Mouse (Mus musculus) T-helper 17 cell (primary cell): ENCODE data around the gene Clns1a.

Experiments used
- in situ Hi-C, 2 experiments: fragments of 300-600 bp; cut with MboI, MseI; formaldehyde crosslinking; loops; 1 replicate in 1 of 2; 2 replicates in 1 of 2; pipeline ENCODE4 v1.15.1; 2025; ENCODE audit warnings: high pct_unique_total_duplicates in 2 of 2

The Clns1a gene

GRCm38 (mm10) chr7:97696506-97697254 lies at the start of gene Clns1a:
Gene Clns1a, plus strand, starts transcription at chr7:97696634.
- in situ Hi-C loops, result loop anchor here in 1 of 2 experiments (25.0 kb wide), 1 partner anchor 284 kb away; the partner anchor contains the start of genes Ndufc2 and Thrsp

GRCm38 (mm10) chr7:97647656-97648055 lies 48.8 kb upstream of the Clns1a start:
- in situ Hi-C loops, result no loop called here

GRCm38 (mm10) chr7:97650729-97651128 lies 45.7 kb upstream of the Clns1a start:
- in situ Hi-C loops, result no loop called here

- in situ Hi-C loops, result no loop called here
Measured at GRCm38 (mm10) chr7:97656144-97656543, 40.3 kb upstream of the Clns1a start.

- in situ Hi-C loops, result no loop called here
Measured at GRCm38 (mm10) chr7:97661634-97662033, 34.8 kb upstream of the Clns1a start.

GRCm38 (mm10) chr7:97679239-97679638 lies 17.2 kb upstream of the Clns1a start:
- in situ Hi-C loops, result loop anchor here in 1 of 2 experiments (25.0 kb wide), 1 partner anchor 267 kb away; the partner anchor contains the start of genes Ndufc2 and Thrsp

- in situ Hi-C loops, result loop anchor here in 1 of 2 experiments (25.0 kb wide), 1 partner anchor 276 kb away; the partner anchor contains the start of genes Ndufc2 and Thrsp
Measured at GRCm38 (mm10) chr7:97687831-97688230, 8.6 kb upstream of the Clns1a start.

GRCm38 (mm10) chr7:97695441-97695840 lies 993 bp upstream of the Clns1a start:
- in situ Hi-C loops, result loop anchor here in 1 of 2 experiments (25.0 kb wide), 1 partner anchor 283 kb away; the partner anchor contains the start of genes Ndufc2 and Thrsp

- in situ Hi-C loops, result loop anchor here in 1 of 2 experiments (25.0 kb wide), 1 partner anchor 284 kb away; the partner anchor contains the start of genes Ndufc2 and Thrsp
Measured at GRCm38 (mm10) chr7:97696133-97696505, 315 bp upstream of the Clns1a start.

- in situ Hi-C loops, result no loop called here
Measured at GRCm38 (mm10) chr7:97700173-97700572, 3.7 kb downstream of the Clns1a start.

GRCm38 (mm10) chr7:97701106-97701505 lies 4.7 kb downstream of the Clns1a start:
- in situ Hi-C loops, result no loop called here

- in situ Hi-C loops, result no loop called here
Measured at GRCm38 (mm10) chr7:97707123-97707522, 10.7 kb downstream of the Clns1a start.

GRCm38 (mm10) chr7:97707809-97708208 lies 11.4 kb downstream of the Clns1a start:
- in situ Hi-C loops, result no loop called here

GRCm38 (mm10) chr7:97709204-97709603 lies 12.8 kb downstream of the Clns1a start:
- in situ Hi-C loops, result no loop called here

- in situ Hi-C loops, result loop anchor here in 1 of 2 experiments (10.0 kb wide), 1 partner anchor 1800 kb away; no protein-coding TSS in a partner anchor
Measured at GRCm38 (mm10) chr7:97714651-97715050, 18.2 kb downstream of the Clns1a start.

- in situ Hi-C loops, result loop anchor here in 1 of 2 experiments (10.0 kb wide), 1 partner anchor 1797 kb away; no protein-coding TSS in a partner anchor
Measured at GRCm38 (mm10) chr7:97717326-97717725, 20.9 kb downstream of the Clns1a start.

- in situ Hi-C loops, result loop anchor here in 1 of 2 experiments (10.0 kb wide), 1 partner anchor 1796 kb away; no protein-coding TSS in a partner anchor
Measured at GRCm38 (mm10) chr7:97719078-97719477, 22.6 kb downstream of the Clns1a start.

GRCm38 (mm10) chr7:97720109-97720508 lies 23.7 kb downstream of the Clns1a start:
- in situ Hi-C loops, result no loop called here

GRCm38 (mm10) chr7:97722278-97722918 lies 26.0 kb downstream of the Clns1a start:
- in situ Hi-C loops, result no loop called here

GRCm38 (mm10) chr7:97723646-97724538 lies 27.5 kb downstream of the Clns1a start:
- in situ Hi-C loops, result no loop called here

- in situ Hi-C loops, result no loop called here
Measured at GRCm38 (mm10) chr7:97725401-97725800, 29.0 kb downstream of the Clns1a start.
